Mouse (Mus musculus) ES-Bruce4 (cell line): ENCODE data around the gene Ankrd11.

Experiments used
- CTCF ChIP-seq: IDR thresholded peaks from one replicate; pipeline ENCODE4 v1.8.1; 2011; ENCODE audit warnings: low read depth, low read length
- POLR2A ChIP-seq: IDR thresholded peaks from one replicate; pipeline ENCODE4 v1.8.1; 2011; ENCODE audit warnings: low read length; ENCODE audit not compliant: insufficient read depth

GRCm38 (mm10) chr8:122987255-122987654, 54.8 kb downstream of the Ankrd11 start:
- TF ChIP-seq CTCF (no peak), POLR2A (no peak)
